Mouse (Mus musculus) stomach, postnatal 0 days (tissue): ENCODE results near the gene Asic4.

Experiments
- CTCF ChIP-seq: IDR thresholded peaks from 2 replicates; pipeline ENCODE4 v1.5.1; 2016; ENCODE audit warnings: antibody characterized with exemption, low read depth, mild to moderate bottlenecking, moderate library complexity
- EP300 ChIP-seq: optimal IDR thresholded peaks from 2 replicates; pipeline ENCODE3; 2016; ENCODE audit warnings: antibody characterized with exemption

DNA sequence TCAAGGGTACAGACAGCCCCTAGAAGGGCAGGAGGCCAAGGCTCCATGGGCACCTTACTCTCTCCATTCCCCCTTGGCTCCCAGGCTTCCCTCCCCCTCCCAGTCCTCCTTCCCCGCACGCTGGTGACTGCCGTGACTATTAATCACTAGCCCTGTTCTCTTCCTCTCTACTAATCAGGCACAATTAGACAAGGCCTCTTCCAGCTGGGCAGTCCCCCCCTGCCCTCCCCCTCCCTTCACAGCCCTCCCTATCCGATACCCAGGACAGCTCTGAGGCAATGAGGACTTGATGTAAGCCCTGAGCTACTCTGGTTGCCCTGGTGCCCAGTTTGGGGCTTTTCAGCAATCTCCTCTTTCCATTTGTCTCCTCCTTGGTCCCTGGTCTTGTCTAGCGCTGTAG is 5.7 kb downstream of the Asic4 start:
- TF ChIP-seq EP300 (no peak), CTCF (no peak)
